In genomic region chr1:155558012-155558842, GRCm38 (mm10) we compare ENCODE assay signal across 1 mouse cellular context.
TF ChIP-seq lines count a peak whose summit lies in the region.

Gene Acbd6 (plus strand): TSS chr1:155558120.

TF ChIP-seq in CH12.LX, 34 proteins besides CTCF, POLR2A, EP300 and RAD21 (continued from another document):
- TF ChIP-seq MYC (IDR thresholded peaks at IDR 0.05; ENCODE audit: low read depth, low read length) (peak; percentile 67; the same call in 1 of the 2 replicates), JUND (conservative IDR thresholded peaks at IDR 0.05; ENCODE audit: low read depth, low read length) (no peak), HCFC1 (IDR thresholded peaks at IDR 0.05; ENCODE audit: low read depth, low read length) (peak; percentile 93), GABPA (IDR thresholded peaks at IDR 0.05; ENCODE audit: insufficient replicate concordance, low read depth, low read length) (no peak; the same call in 1 of the 2 replicates), MEF2A (IDR thresholded peaks at IDR 0.05; ENCODE audit: borderline replicate concordance, low read depth, low read length) (peak; percentile 87), MAX (IDR thresholded peaks at IDR 0.05; ENCODE audit: low read length) (peak; percentile 71; the same call in 1 of the 2 replicates)
